Mouse (Mus musculus) urinary bladder, postnatal 4 days (tissue): ENCODE data around the gene Inf2.
A peak's percentile ranks its signal among the peaks of the same experiment; 100 is the strongest.

Experiments used
- DNase-seq, 2 experiments: peaks; one replicate each; pipeline ENCODE4 v3.0.0; 2021 to 2022; ENCODE audit warnings: low spot score in 2 of 2

Inf2 gene

GRCm38 (mm10) chr12:112570160-112570559 is 18.4 kb upstream of the Inf2 start:
- no peak for DNase-seq

- DNase-seq = no peak
Measured at GRCm38 (mm10) chr12:112571064-112571463, 17.5 kb upstream of the Inf2 start.

- no peak for DNase-seq
Measured at GRCm38 (mm10) chr12:112575274-112575986, 13.2 kb upstream of the Inf2 start.

GRCm38 (mm10) chr12:112576341-112576740 is 12.2 kb upstream of the Inf2 start:
- peak in 1 of 2 experiments; percentile 57 for DNase-seq

- DNase-seq = peak in 1 of 2 experiments; percentile 55
Measured at GRCm38 (mm10) chr12:112576749-112577148, 11.8 kb upstream of the Inf2 start.

DNA sequence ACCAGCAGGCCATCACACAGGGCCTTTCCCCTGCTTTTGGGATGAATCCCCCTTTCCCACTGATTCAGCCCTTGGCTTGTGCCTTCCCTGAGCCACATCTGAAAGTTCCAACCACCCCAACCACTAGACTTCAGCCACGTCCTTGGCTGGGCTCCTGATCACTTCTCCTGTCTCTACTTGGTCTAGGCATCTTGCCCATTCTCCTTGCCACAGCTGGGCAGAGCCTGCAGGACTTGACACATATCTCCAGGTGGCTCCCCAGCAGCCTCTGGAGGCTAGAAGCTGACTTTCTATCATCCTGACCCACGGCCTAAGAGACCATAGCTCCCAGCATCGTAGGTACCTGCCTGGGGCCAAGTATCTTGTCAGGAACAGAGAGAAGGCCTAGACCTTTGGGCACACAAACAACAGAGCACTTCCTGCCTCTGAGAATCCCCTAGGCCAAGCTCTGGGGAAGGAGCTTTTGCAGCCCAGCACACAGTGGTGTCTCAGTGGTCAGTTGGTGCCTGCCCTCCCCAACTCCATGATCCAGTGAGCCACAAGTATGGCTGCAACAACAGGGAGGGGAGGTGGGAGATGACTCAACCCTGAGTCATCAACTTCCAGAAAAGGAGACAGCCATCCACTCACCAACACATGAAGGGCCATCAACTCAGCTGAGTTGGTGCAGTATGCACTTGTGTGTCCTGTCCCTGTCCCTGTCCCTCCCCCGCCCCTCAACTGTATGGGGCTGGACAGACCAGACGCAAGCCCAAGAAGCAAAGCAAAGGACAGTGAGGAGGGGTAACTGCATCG is 10.1 kb upstream of the Inf2 start:
- no peak for DNase-seq

- DNase-seq = no peak
Measured at GRCm38 (mm10) chr12:112579430-112579829, 9.2 kb upstream of the Inf2 start.

DNA sequence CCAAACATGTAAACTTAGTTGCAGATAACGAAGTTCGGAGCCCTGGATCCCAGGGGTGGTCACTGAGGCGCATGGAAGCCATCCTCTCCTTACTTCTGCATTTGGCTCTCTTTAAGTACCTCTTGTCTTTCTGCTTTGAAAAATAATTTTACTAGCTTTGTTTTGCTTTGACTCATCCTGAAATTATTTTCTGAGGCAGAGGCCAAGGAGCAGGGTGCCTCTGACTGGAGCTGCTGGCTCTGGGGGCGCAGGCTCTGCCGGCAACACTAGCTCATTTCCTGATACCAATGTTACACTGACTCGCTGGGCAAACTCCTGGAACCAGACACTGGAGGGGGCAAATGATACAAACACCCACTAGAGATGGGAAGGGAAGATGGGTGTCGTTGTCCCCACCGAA is 8.7 kb upstream of the Inf2 start:
- no peak for DNase-seq

- no peak for DNase-seq
Measured at GRCm38 (mm10) chr12:112581113-112581512, 7.5 kb upstream of the Inf2 start.

GRCm38 (mm10) chr12:112584954-112585353 is 3.6 kb upstream of the Inf2 start:
- DNase-seq = no peak

DNA sequence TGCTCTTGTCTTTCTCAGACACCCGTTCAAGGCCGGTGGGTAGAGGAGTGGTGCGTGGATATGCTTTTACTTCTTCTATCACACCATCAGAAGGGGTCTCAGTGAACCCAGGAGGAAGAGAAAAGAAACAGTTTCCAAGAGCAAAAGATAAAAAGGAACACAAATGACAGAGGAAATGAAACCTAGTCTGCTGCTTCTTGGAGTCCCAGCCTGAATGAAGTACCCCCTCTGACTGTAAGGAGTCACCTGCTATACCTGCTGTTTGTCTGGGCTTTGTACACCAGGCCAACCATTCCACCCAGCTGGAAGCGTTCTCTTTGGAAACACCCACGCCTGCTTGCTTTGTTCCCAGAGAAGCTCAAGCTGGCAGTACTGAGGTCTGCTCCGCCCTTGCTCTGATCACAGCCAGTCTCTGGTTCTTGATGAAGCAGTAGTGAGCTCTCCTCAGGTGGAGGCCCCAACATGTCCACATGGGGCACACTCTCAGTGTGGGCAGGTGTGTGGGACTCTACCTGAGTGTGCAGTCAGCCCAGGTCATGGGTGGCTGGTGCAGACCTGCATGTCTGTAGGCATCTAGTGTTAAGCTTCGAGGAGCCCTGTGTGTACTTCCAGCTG is 2.6 kb upstream of the Inf2 start:
- DNase-seq = no peak

DNA sequence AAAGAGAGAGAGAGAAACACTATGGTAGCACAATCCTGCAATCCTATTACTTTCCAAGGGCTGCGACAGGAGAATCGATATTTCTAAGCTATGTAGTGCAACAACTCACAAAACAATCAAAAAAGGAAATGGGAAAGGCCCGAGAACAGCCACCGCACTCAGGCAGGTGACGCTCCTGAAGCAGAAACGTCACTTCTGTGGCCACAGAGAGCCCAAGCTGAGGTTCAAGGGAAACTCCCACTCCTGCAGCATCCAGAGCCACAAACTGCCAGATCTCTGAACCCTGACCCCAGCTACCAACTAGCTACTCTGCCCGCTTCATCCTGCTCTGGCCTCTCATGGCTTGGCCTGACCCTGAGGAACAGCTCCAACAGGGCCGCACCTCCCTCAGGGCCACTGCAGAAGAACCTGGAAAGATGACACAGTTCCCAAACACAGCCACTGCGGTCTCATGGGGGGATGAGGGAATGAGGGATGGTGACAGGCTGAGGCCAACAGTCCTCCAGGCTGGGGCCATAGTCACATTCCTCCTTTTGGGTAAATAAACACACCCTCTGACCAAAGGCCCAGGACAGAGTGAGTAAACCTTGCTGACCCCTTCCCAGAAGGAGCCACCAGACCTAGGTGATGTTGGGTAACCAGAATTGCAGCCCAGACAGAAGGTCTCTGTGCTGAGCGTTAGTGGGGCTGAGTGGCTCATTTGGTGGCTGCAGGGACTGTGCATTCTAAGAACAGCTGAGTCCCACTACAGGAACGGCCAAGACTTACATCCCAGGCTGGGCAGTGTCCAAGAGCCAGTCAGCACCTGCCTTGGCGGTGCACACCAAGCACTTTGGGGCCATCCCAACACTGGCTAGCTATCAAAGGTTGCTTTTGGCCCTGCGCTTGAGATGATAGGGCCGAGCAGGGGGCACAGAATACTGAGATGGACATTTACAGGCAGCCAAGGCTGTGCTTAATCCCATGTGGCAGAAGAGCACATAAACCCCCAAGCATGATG is 1.2 kb upstream of the Inf2 start:
- DNase-seq = peak in 1 of 2 experiments; percentile 18

DNA sequence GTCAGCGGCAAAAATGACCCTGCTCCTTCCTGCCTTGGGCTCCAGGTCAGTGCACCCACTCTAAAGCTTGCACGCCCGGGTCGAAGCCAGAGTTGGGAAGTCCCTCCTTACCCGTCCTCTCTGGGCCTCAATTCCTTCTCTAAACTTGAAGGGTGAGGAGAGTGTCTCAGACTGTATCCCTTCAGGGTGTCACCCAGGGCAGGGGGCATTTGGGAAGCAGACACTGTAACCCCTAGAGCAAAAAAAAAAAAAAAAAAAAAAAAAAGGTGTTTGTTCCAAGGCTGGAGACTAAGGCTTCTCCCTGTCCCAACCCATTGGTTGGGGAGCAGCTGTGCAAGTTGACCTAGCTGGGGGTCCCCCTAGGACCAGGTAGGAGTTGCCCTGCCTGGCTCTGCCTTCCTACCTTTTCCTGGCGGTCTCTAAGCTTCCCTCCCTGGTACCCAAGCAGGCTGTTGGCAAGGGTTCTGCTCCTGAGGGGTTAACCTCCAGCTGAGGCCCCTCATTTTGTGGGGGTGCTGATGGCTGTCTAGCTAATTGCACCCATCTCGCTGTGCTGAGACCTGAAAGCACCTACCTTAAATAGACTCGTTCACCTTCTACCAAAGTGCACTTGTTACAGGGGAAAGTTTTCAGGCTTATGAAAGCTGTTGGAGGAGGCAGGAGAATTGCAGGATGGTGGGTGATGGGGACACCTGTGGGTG is 1.1 kb downstream of the Inf2 start:
- DNase-seq = peak in 1 of 2 experiments; percentile 20

DNA sequence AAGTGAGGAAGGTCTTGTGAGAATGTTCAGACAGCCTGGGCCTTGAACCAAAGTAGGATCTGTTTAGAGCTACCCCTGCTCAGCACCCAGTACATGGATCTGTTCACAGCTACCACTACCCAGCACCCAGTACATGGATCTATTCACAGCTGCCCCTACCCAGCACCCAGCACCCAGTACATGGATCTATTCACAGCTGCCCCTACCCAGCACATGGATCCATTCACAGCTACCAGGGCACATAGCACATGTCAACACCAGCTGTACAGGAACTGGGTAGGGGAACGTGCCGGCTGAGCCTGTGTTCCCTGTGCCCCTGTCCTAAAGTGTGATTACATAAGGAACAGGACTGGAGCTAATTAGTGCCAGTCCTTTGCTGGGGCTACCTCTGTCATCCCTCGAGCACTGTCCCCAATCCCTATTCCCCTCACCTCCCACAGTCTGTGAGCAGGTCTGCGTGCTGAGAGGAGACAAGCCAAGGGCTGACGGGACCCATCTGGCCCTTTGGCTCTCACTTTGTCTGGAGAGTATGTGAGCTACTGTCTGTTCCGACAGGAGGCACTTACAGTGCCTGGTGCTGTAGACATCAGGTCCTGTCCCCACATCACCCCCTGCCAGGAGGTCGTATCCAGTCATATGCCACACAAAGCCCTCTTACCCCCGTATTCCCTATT is 2.1 kb downstream of the Inf2 start:
- DNase-seq = no peak

DNA sequence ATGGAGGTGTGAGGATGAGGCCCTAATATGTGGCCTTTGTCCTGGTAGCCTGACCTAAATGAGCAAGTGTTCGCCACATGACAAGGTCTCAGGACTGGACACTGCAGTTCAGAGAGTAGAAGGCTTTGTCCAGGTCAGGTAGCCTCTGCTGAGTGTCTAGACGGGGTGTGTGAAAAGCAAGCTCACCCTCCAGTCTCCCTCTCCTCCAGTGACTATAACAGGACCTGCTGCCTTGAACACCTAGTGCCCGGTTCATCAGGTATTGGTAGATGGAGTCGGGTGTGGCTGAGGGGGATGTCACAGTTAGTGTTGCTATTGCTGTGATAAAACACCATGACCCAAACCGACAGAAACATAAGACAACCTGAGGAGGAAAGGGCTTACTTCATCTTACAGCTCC is 2.7 kb downstream of the Inf2 start:
- DNase-seq = no peak

DNA sequence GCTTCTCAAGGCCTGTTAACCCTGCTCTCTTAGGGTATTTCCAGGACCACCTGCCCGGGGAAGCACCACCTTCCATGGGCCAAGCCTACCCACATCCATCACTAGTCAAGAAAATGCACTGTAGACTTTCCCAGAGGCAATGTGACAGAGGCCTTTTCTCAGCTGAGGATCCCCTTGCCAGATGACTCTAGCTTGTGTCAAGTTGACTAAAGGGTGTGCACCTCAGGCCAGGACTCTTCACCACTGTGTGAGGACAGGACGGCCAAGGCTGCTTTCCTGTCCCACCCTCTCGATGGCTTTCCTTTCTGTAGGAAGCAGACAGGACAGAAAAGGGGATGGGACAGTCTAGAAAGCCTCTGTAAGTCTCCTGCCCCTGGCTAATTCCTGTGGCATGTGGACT is 3.1 kb downstream of the Inf2 start:
- no peak for DNase-seq

GRCm38 (mm10) chr12:112592985-112593734 is 4.6 kb downstream of the Inf2 start:
- no peak for DNase-seq

DNA sequence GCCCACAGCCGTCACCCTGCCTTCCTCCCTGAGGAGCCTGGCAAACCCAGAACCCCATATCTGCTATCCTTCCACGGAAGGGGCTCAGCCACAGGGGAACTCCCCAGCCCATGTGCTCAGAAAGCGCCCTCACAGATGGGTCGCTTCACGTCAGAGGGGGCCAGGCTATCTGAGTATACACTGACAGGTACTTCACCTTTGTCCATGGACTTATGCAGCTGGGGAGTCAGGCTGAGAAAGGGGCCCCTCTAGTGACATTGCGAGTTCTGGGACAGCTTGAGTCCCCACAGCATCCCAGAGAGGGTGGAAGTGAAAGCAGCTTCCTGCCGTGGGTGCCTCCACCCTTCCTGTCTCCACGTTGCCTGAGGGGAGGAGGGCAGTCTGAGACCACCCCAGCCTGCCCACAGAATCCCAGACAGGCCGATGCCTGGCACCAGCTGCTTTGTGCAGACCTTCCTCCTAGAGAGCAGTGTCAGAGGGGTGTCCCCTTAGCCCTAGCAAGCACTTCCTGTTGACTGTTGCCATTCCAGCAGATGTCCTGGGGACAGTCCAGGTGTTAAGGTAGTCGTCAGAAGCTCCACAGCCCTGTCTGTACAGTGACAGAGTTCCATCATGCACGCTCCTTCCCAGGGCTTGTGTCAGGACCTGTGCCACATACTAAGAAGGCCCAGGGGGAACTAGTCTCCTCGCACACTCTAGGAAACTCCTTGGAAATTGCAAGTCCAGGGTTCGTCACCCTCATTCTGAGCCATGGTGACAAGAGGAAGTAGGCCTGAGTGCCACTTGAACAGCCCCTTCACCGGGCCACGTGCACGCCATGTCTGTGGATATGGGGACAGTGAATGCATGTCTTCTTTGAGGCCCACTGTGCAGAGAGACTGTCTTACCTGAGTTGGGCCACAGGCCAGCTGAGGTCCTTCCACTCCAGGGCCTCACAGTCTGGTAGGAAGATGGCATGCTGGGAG is 5.6 kb downstream of the Inf2 start:
- DNase-seq = no peak
